Mouse (Mus musculus) liver, adult 2 months (tissue): ENCODE measurements at regions not wholly inside any gene's neighbourhood (a gene's known extent, or its start where the extent isn't known, plus 50 kb on each side); places are given as distances from the start of the nearest gene placed in this dataset.

Experiments used
- CTCF ChIP-seq: fragments of 200-500 bp; IDR thresholded peaks from 2 replicates; pipeline ENCODE4 v1.5.1; 2011; ENCODE audit warnings: low read depth, low read length, control low read depth
- POLR2A ChIP-seq: fragments of 200-500 bp; IDR thresholded peaks from 2 replicates; pipeline ENCODE4 v1.6.1; 2011; ENCODE audit warnings: low read length, control low read depth; ENCODE audit not compliant: insufficient read depth; ENCODE audit errors: extremely low read depth

DNA sequence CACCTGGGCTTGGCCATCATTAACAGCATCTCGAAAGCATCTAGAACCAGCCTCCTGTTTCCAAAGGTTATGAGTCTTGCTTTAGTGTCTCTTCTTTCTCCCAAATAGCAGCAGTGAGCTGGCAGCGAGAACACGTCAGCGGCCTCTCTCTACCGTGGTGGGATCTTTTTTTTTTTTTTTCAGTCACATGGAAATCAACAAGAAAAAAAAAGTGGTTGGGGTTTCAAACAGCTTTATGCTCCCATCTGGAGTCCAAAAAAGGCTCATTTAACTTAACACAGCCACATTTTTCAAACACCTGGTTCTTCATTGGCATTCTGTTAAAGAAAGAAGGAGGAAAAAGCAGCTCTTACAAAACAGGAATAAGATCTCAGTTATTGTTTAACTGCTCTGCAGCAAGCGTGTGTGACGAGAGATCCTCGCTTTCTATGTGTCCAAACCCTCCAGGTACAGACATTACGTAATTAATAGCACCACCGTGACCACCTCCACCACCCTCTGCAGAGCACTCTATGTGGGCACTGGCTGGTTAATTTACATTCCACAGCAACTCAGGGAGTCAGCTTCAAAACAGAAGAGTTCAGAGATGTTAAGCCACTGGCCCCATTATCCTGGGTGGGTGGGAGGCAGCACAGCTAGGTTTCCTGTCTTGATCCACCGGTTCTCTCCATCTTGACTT, 85.3 kb upstream of the Selenok start:
- no peak for TF ChIP-seq POLR2A
- no peak for TF ChIP-seq CTCF
